In genomic region chr2:92743152-92743551, GRCm38 (mm10) we compare ENCODE assay signal across 13 mouse cellular contexts.
DNase-seq lines count a peak whose midpoint lies in the region; ATAC-seq and TF ChIP-seq lines count a peak whose summit lies in the region.
"Had no signal": no experiment of that assay in that cellular context is flagged by ENCODE, and none has a peak within 500 bp of the region (broad histone marks: within the 10 kb centered on the region; RNA-seq: fewer than 3 reads in every experiment).

No protein-coding gene starts in this region.

- ATAC-seq in heart, embryonic 14.5 days (ENCODE audit: insufficient number of reproducible peaks, insufficient read depth, low FRiP score, low read depth), result peak; percentile 51; the same call in 1 of the 2 replicates
- ATAC-seq in liver, embryonic 11.5 days (replicated peaks; ENCODE audit: low FRiP score), result no peak
- ATAC-seq in cerebellum, adult (ENCODE audit: insufficient number of reproducible peaks, low FRiP score, low TSS enrichment), result no peak
- ATAC-seq: inflammation-experienced regulatory T-cells, adult 6 months; liver, embryonic 12.5 days; Patski had no signal

- no peak for TF ChIP-seq CTCF in liver, adult 2 months (IDR thresholded peaks at IDR 0.05; ENCODE audit: low read depth, low read length)
- TF ChIP-seq CTCF in MEL (IDR thresholded peaks at IDR 0.05 in 2 of 3, conservative IDR thresholded peaks at IDR 0.05 in 1 of 3; ENCODE audit: control insufficient read depth in 1 of 3, insufficient read depth in 1 of 3, low read depth in 2 of 3, low read length in 3 of 3, poor library complexity in 1 of 3, severe bottlenecking in 1 of 3), result no peak

- WGBS in heart, embryonic 14.5 days, result 35% methylated on average over 5 of the region's 5 CpGs
- WGBS in liver, adult 2 months, result 36% methylated on average over 5 of the region's 5 CpGs
- 34% methylated on average over 5 of the region's 5 CpGs for WGBS in liver, embryonic 11.5 days

- TF ChIP-seq POLR2A in liver, adult 2 months (IDR thresholded peaks at IDR 0.05; ENCODE audit: extremely low read depth, insufficient read depth, low read length), result no peak
- no peak for TF ChIP-seq POLR2A in MEL (IDR thresholded peaks at IDR 0.05; ENCODE audit: control insufficient read depth in 1 of 2, insufficient read depth in 1 of 2, low read depth in 1 of 2, low read length in 2 of 2, poor library complexity in 1 of 2)

- no peaks in the 10 kb centered on the region for H3K79me2 ChIP-seq in liver, adult 2 months (ENCODE audit: control insufficient read depth, insufficient read depth, low read length)
- H3K79me2 ChIP-seq in MEL (ENCODE audit: control insufficient read depth, insufficient read depth, low read length, poor library complexity), result no peaks in the 10 kb centered on the region

- TF ChIP-seq EP300 in MEL (IDR thresholded peaks at IDR 0.05; ENCODE audit: low read depth in 1 of 2, low read length in 2 of 2), result no peak

- H3K4me2 ChIP-seq in heart, embryonic 14.5 days (ENCODE audit: low read length), result peak overlapping the region; percentile 9; the same call in 1 of the 2 replicates
- no peak overlapping the region for H3K4me2 ChIP-seq in liver, embryonic 11.5 days
- H3K4me2 ChIP-seq: liver, embryonic 12.5 days; neural tube, embryonic 12.5 days had no signal

- H3K36me3 ChIP-seq in heart, embryonic 14.5 days (ENCODE audit: control insufficient read depth, insufficient read depth, low read length), result no peaks in the 10 kb centered on the region
- no peaks in the 10 kb centered on the region for H3K36me3 ChIP-seq in liver, adult 2 months (ENCODE audit: control insufficient read depth, insufficient read depth, low read length)
- H3K36me3 ChIP-seq in liver, embryonic 11.5 days (ENCODE audit: control insufficient read depth, insufficient read depth, low read length), result no peaks in the 10 kb centered on the region
- no peaks in the 10 kb centered on the region for H3K36me3 ChIP-seq in MEL (ENCODE audit: control insufficient read depth in 1 of 2, insufficient read depth in 2 of 2, low read length in 2 of 2)
- H3K36me3 ChIP-seq: liver, embryonic 12.5 days; neural tube, embryonic 12.5 days had no signal

- intact Hi-C loops in left cerebral cortex, postnatal 4 days (cut with DNase I), result no loop called here

- TF ChIP-seq RAD21 in MEL (IDR thresholded peaks at IDR 0.05; ENCODE audit: low read depth, low read length), result no peak; the same call in 1 of the 2 replicates

- peaks cover 4 to 15% of the 10 kb centered on the region in 2 experiments; a peak in 3 of 4 replicates for H3K4me1 ChIP-seq in heart, embryonic 14.5 days (ENCODE audit: control insufficient read depth in 2 of 2, insufficient read depth in 2 of 2, low read length in 2 of 2)
- peaks cover 2% of the 10 kb centered on the region for H3K4me1 ChIP-seq in liver, adult 2 months (ENCODE audit: control insufficient read depth, insufficient read depth, low read length)
- H3K4me1 ChIP-seq in liver, embryonic 11.5 days (replicated peaks; ENCODE audit: control insufficient read depth, insufficient read depth, low read length), result 0 out of 2 replicates have a peak, but pooled peaks cover 3% of the 10 kb centered on the region
- no peaks in the 10 kb centered on the region for H3K4me1 ChIP-seq in MEL (ENCODE audit: control insufficient read depth in 1 of 2, insufficient read depth in 2 of 2, low read length in 2 of 2)
- H3K4me1 ChIP-seq: neural tube, embryonic 12.5 days had no signal

- H3K4me3 ChIP-seq in heart, embryonic 14.5 days (ENCODE audit: control insufficient read depth in 1 of 2, insufficient read depth in 1 of 2, low read depth in 1 of 2, low read length in 2 of 2), result no peak overlapping the region
- no peak overlapping the region for H3K4me3 ChIP-seq in liver, adult 2 months (ENCODE audit: insufficient read depth, low read depth, low read length)
- no peak overlapping the region for H3K4me3 ChIP-seq in liver, embryonic 11.5 days (ENCODE audit: low read depth, low read length)
- H3K4me3 ChIP-seq in MEL (ENCODE audit: control insufficient read depth in 1 of 2, insufficient read depth in 1 of 2, low read depth in 2 of 2, low read length in 2 of 2), result no peak overlapping the region
- H3K4me3 ChIP-seq: liver, embryonic 12.5 days; neural tube, embryonic 12.5 days had no signal

- H3K27ac ChIP-seq in heart, embryonic 14.5 days (replicated peaks in 1 of 2; ENCODE audit: control insufficient read depth in 1 of 2, insufficient read depth in 1 of 2, low read depth in 2 of 2, low read length in 2 of 2), result peak overlapping the region in 1 of 2 experiments; percentile 64; a peak in 1 of 4 replicates
- no peak overlapping the region for H3K27ac ChIP-seq in liver, adult 2 months (replicated peaks; ENCODE audit: insufficient read depth, low read depth, low read length)
- H3K27ac ChIP-seq in liver, embryonic 11.5 days (ENCODE audit: low read depth, low read length), result no peak overlapping the region
- H3K27ac ChIP-seq in MEL (ENCODE audit: control insufficient read depth, low read depth, low read length), result no peak overlapping the region
- H3K27ac ChIP-seq: liver, embryonic 12.5 days; neural tube, embryonic 12.5 days had no signal

- H3K9me3 ChIP-seq in heart, embryonic 14.5 days (ENCODE audit: control insufficient read depth, low read length), result no peaks in the 10 kb centered on the region
- H3K9me3 ChIP-seq in liver, embryonic 11.5 days (ENCODE audit: control insufficient read depth, low read length), result no peaks in the 10 kb centered on the region
- H3K9me3 ChIP-seq in MEL (replicated peaks; ENCODE audit: insufficient read depth, low read length), result no peaks in the 10 kb centered on the region
- H3K9me3 ChIP-seq: liver, embryonic 12.5 days; neural tube, embryonic 12.5 days had no signal

- DNase-seq in heart, adult 8-10 months (ENCODE audit: low spot score), result no peak
- DNase-seq in liver, adult 2 months (ENCODE audit: extremely low read depth, low read depth, low spot score), result no peak
- DNase-seq in liver, embryonic 11.5 days (ENCODE audit: low spot score), result no peak
- no peak for DNase-seq in MEL (ENCODE audit: low read depth, low spot score)
- DNase-seq in kidney, postnatal 10 days, result peak; percentile 36
- DNase-seq in left cerebral cortex, postnatal 4 days, result no peak
- DNase-seq: cerebellum, adult 9-10 months had no signal

- no peak overlapping the region for H3K9ac ChIP-seq in heart, embryonic 14.5 days (ENCODE audit: low read length)
- H3K9ac ChIP-seq in liver, adult 2 months (ENCODE audit: low read depth, low read length), result 0 out of 2 replicates have a peak overlapping the region, but pooled peaks have one; percentile 18
- H3K9ac ChIP-seq in liver, embryonic 11.5 days (ENCODE audit: low read depth, low read length), result no peak overlapping the region
- no peak overlapping the region for H3K9ac ChIP-seq in MEL (ENCODE audit: control insufficient read depth, low read depth, low read length, poor library complexity, severe bottlenecking)
- H3K9ac ChIP-seq: liver, embryonic 12.5 days; neural tube, embryonic 12.5 days had no signal

- H3K27me3 ChIP-seq in heart, embryonic 14.5 days (ENCODE audit: control insufficient read depth, insufficient read depth, low read length), result no peaks in the 10 kb centered on the region
- no peaks in the 10 kb centered on the region for H3K27me3 ChIP-seq in liver, adult 2 months (ENCODE audit: control insufficient read depth, insufficient read depth, low read length)
- no peaks in the 10 kb centered on the region; the same call in 1 of the 2 replicates for H3K27me3 ChIP-seq in liver, embryonic 11.5 days (replicated peaks; ENCODE audit: control insufficient read depth, insufficient read depth, low read length)
- H3K27me3 ChIP-seq in MEL (ENCODE audit: control insufficient read depth in 1 of 2, insufficient read depth in 2 of 2, low read length in 2 of 2), result peaks cover 0 to 4% of the 10 kb centered on the region in 2 experiments; a peak in 3 of 4 replicates
- H3K27me3 ChIP-seq: neural tube, embryonic 12.5 days; Patski had no signal

TF ChIP-seq in MEL, 35 proteins besides CTCF, POLR2A, EP300 and RAD21:
- peak; percentile 25; the same call in 1 of the 2 replicates for TF ChIP-seq SMC3 (IDR thresholded peaks at IDR 0.05; ENCODE audit: low read depth, low read length)
- no peak for TF ChIP-seq TBP (IDR thresholded peaks at IDR 0.05; ENCODE audit: low read depth, low read length)
- no peak for TF ChIP-seq USF2 (IDR thresholded peaks at IDR 0.05; ENCODE audit: borderline replicate concordance in 1 of 2, insufficient read depth in 1 of 2, low read depth in 1 of 2, low read length in 2 of 2)
